Mouse (Mus musculus) neural tube, embryonic 11.5 days (tissue): ENCODE data around the gene Ttll5. TPM values are rescaled to one million over a fixed set of nuclear protein-coding genes. Genes with fewer than 3 reads are reported as not detected.

Experiments
- ATAC-seq: fragments of 200-750 bp; cut with Nextera tagmentation; 2 replicates; pipeline ENCODE4 v1.8.0; 2017; ENCODE audit warnings: moderate number of reproducible peaks, mild to moderate bottlenecking, moderate TSS enrichment, moderate library complexity; ENCODE audit not compliant: insufficient read depth, low FRiP score, low TSS enrichment
- DNase-seq: peaks from one replicate; pipeline ENCODE4 v3.0.0-alpha.2; 2015; ENCODE audit warnings: low spot score
- H3K27ac ChIP-seq: fragments of 300-500 bp; sonication (generic); 2 replicates; pipeline ENCODE4 v1.5.1; 2014; ENCODE audit warnings: low read depth, mild to moderate bottlenecking, low read length
- H3K27me3 ChIP-seq: fragments of 300-500 bp; sonication (generic); 2 replicates; pipeline ENCODE4 v1.6.1; 2014; ENCODE audit warnings: mild to moderate bottlenecking, low read length, mixed read lengths; ENCODE audit not compliant: control insufficient read depth, insufficient read depth
- H3K36me3 ChIP-seq: fragments of 300-500 bp; sonication (generic); 2 replicates; pipeline ENCODE4 v1.6.1; 2014; ENCODE audit warnings: mild to moderate bottlenecking, low read length, moderate library complexity, mixed read lengths; ENCODE audit not compliant: control insufficient read depth, insufficient read depth
- H3K4me1 ChIP-seq: fragments of 300-500 bp; sonication (generic); 2 replicates; pipeline ENCODE4 v1.6.1; 2014; ENCODE audit warnings: low read length, mixed read lengths; ENCODE audit not compliant: control insufficient read depth, insufficient read depth
- H3K4me2 ChIP-seq: fragments of 300-500 bp; sonication (generic); 2 replicates; pipeline ENCODE4 v1.6.1; 2014; ENCODE audit warnings: low read depth, mild to moderate bottlenecking, moderate library complexity
- H3K4me3 ChIP-seq: fragments of 300-500 bp; sonication (generic); 2 replicates; pipeline ENCODE4 v1.5.1; 2014; ENCODE audit warnings: low read depth, low read length
- H3K9ac ChIP-seq: fragments of 300-500 bp; sonication (generic); 2 replicates; pipeline ENCODE4 v1.6.1; 2014; ENCODE audit warnings: mild to moderate bottlenecking, low read length
- H3K9me3 ChIP-seq: fragments of 300-500 bp; sonication (generic); 2 replicates; pipeline ENCODE4 v1.6.1; 2016; ENCODE audit warnings: low read length; ENCODE audit not compliant: control insufficient read depth
- WGBS: fragments of 180-500 bp; shearing (Covaris S2); extraction: QIAGEN DNeasy Blood & Tissue Kit; methylation state at CpG from one replicate; pipeline ENCODE4 v1.1.7; 2014; 5-methylcytosine and 5-hydroxymethylcytosine counted together
- polyA plus RNA-seq: library from polyadenylated mRNA; unstranded; fragments of >200 nt; fragmentation: Nextera tagmentation; extraction: Ambion mirVana; gene quantifications from 2 replicates; pipeline ENCODE4 v1.2.1, GENCODE M21; 2014

Gene Ttll5
- polyA plus RNA-seq, 1 experiment from 2014 or later = 14.2 TPM

DNA sequence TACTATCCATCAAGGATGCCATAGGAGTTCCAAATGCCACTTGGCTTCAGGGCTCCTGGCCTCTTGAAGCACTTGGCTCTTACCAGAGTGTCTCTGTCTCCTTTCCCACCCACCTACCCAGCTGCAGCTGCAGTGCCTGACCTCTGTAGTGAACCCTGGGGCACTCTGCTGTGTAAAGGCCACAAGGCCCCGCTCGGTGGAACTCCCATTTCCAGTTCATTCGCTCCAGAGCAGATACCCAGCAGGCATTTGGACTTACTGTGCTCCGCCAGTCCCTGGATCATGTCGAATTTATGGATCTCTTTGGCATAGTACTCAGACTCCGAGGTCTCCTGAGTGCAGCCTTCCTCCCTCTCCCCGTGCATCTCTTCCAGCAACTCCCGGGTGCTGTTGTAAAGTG is 252.9 kb downstream of the Ttll5 start:
- Histone ChIP-seq H3K9ac (peak overlapping the region; percentile 35), H3K4me1 (peaks cover 8% of the 10 kb centered on the region; the same call in 1 of the 2 replicates), H3K27ac (0 out of 2 replicates have a peak overlapping the region, but pooled peaks have one; percentile 34), H3K36me3 (no peaks in the 10 kb centered on the region), H3K4me2 (peak overlapping the region; percentile 46), H3K27me3 (no peaks in the 10 kb centered on the region), H3K4me3 (peak overlapping the region; percentile 32), H3K9me3 (no peaks in the 10 kb centered on the region)
- DNase-seq (peak; percentile 13), ATAC-seq (no peak)
- WGBS = 11% methylated on average over 8 of the region's 8 CpGs

- no peak overlapping the region for H3K27ac ChIP-seq
Measured at GRCm38 (mm10) chr12:86077736-86078135, 253.3 kb downstream of the Ttll5 start.

DNA sequence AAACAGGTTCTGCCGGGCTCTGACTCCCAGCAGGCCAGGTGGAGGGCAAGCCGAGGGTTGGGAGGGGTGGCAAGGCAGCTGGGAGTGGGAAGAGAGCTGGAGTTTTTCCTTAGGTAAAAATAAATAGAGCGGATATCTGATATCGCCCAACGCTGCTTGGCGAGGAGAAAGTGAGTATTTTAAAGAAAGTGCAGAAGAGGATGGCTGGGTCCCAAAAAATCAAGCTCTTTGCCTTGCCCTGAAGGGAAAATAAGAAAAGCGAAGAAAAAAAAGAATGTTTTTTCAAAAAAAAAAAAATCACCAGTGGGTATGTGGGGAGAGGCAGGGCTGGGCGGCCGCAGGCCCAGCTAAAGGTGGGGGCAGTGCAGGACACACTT is 253.7 kb downstream of the Ttll5 start:
- no peaks in the 10 kb centered on the region for H3K27me3 ChIP-seq
- 15% methylated on average over 9 of the region's 9 CpGs for WGBS
- peak overlapping the region; percentile 46 for H3K4me2 ChIP-seq
- H3K4me3 ChIP-seq = peak overlapping the region; percentile 32
- DNase-seq = no peak
- ATAC-seq = no peak; the same call in 1 of the 2 replicates
- 0 out of 2 replicates have a peak overlapping the region, but pooled peaks have one; percentile 58 for H3K27ac ChIP-seq
- H3K4me1 ChIP-seq = peaks cover 10% of the 10 kb centered on the region
- H3K9ac ChIP-seq = peak overlapping the region; percentile 49
- H3K36me3 ChIP-seq = no peaks in the 10 kb centered on the region
- no peaks in the 10 kb centered on the region for H3K9me3 ChIP-seq

More at GRCm38 (mm10) chr12:86077736-86078135, 253.3 kb downstream of the Ttll5 start:
- 21% methylated on average over 11 of the region's 11 CpGs for WGBS
- Histone ChIP-seq H3K36me3 (no peaks in the 10 kb centered on the region), H3K4me1 (peaks cover 8% of the 10 kb centered on the region; the same call in 1 of the 2 replicates), H3K4me2 (peak overlapping the region; percentile 46), H3K4me3 (peak overlapping the region; percentile 32), H3K9me3 (no peaks in the 10 kb centered on the region), H3K9ac (peak overlapping the region; percentile 49), H3K27me3 (no peaks in the 10 kb centered on the region)
- peak; percentile 18 for DNase-seq
- ATAC-seq = no peak

- under 1% methylated on average over 25 of the region's 25 CpGs for WGBS
- no peaks in the 10 kb centered on the region for H3K27me3 ChIP-seq
- ATAC-seq = peak; percentile 57
- peak within 1 kb of the TSS; percentile 58; the same call in 1 of the 2 replicates for H3K27ac ChIP-seq
- H3K4me2 ChIP-seq = peak within 1 kb of the TSS; percentile 46
- peak within 1 kb of the TSS; percentile 32 for H3K4me3 ChIP-seq
- H3K9ac ChIP-seq = peak within 1 kb of the TSS; percentile 49
- no peaks in the 10 kb centered on the region for H3K36me3 ChIP-seq
- H3K9me3 ChIP-seq = no peaks in the 10 kb centered on the region
- peak; percentile 75 for DNase-seq
- H3K4me1 ChIP-seq = peaks cover 10% of the 10 kb centered on the region
Measured at GRCm38 (mm10) chr12:86078553-86079201, 254.2 kb downstream of the Ttll5 start, which contains the start of gene Tgfb3. TSS of gene Tgfb3 (minus strand) at chr12:86079041.

GRCm38 (mm10) chr12:86079202-86079667 is 254.8 kb downstream of the Ttll5 start:
- ATAC-seq (peak; percentile 76), DNase-seq (peak; percentile 93)
- H3K4me3 ChIP-seq = peak overlapping the region; percentile 32
- WGBS = under 1% methylated on average over 31 of the region's 31 CpGs
- peak overlapping the region; percentile 46 for H3K4me2 ChIP-seq
- no peaks in the 10 kb centered on the region for H3K27me3 ChIP-seq
- H3K36me3 ChIP-seq = no peaks in the 10 kb centered on the region
- H3K9ac ChIP-seq = peak overlapping the region; percentile 49
- peaks cover 10% of the 10 kb centered on the region for H3K4me1 ChIP-seq
- peak overlapping the region; percentile 49; the same call in 1 of the 2 replicates for H3K27ac ChIP-seq
- no peaks in the 10 kb centered on the region for H3K9me3 ChIP-seq

- peak within 1 kb of the TSS; percentile 24 for H3K9ac ChIP-seq
- H3K4me2 ChIP-seq = peak within 1 kb of the TSS; percentile 55
- peak; percentile 69; the same call in 1 of the 2 replicates for ATAC-seq
- no peaks in the 10 kb centered on the region for H3K9me3 ChIP-seq
- peaks cover 6% of the 10 kb centered on the region for H3K4me1 ChIP-seq
- DNase-seq = peak; percentile 90
- H3K4me3 ChIP-seq = peak within 1 kb of the TSS; percentile 46
- no peak within 1 kb of the TSS for H3K27ac ChIP-seq
- no peaks in the 10 kb centered on the region for H3K27me3 ChIP-seq
- no peaks in the 10 kb centered on the region; the same call in 1 of the 2 replicates for H3K36me3 ChIP-seq
- WGBS = under 1% methylated on average over 35 of the region's 35 CpGs
Measured at GRCm38 (mm10) chr12:86082481-86083012, 258.1 kb downstream of the Ttll5 start, which contains the start of gene Ift43. TSS of gene Ift43 (plus strand) at chr12:86082541.

GRCm38 (mm10) chr12:86085873-86086272 is 261.4 kb downstream of the Ttll5 start:
- H3K9ac ChIP-seq = no peak overlapping the region
- peaks cover 5% of the 10 kb centered on the region for H3K4me1 ChIP-seq
- H3K36me3 ChIP-seq = no peaks in the 10 kb centered on the region; the same call in 1 of the 2 replicates
- H3K4me3 ChIP-seq = no peak overlapping the region
- no peaks in the 10 kb centered on the region for H3K9me3 ChIP-seq
- no peak overlapping the region for H3K27ac ChIP-seq
- no peak overlapping the region for H3K4me2 ChIP-seq
- no peaks in the 10 kb centered on the region for H3K27me3 ChIP-seq
- DNase-seq (no peak), ATAC-seq (no peak)
- whole genome bisulfite sequencing = 88% methylated on average over 7 of the region's 7 CpGs

- Histone ChIP-seq H3K27ac (no peak overlapping the region), H3K4me2 (no peak overlapping the region), H3K4me3 (no peak overlapping the region), H3K36me3 (no peaks in the 10 kb centered on the region; the same call in 1 of the 2 replicates), H3K27me3 (no peaks in the 10 kb centered on the region), H3K9me3 (no peaks in the 10 kb centered on the region), H3K4me1 (peaks cover 5% of the 10 kb centered on the region), H3K9ac (no peak overlapping the region)
- 85% methylated on average over 8 of the region's 8 CpGs for WGBS
- ATAC-seq (no peak), DNase-seq (no peak)
Measured at GRCm38 (mm10) chr12:86086550-86086949, 262.1 kb downstream of the Ttll5 start.
